Mouse (Mus musculus) cortical plate, adult 2 months (tissue): ENCODE measurements around the gene Pigl.

Source experiments
- CTCF ChIP-seq: fragments of 200-500 bp; IDR thresholded peaks from 2 replicates; pipeline ENCODE4 v1.5.1; 2011; ENCODE audit warnings: mild to moderate bottlenecking, control low read depth, low read length; ENCODE audit not compliant: insufficient read depth; ENCODE audit errors: extremely low read depth
- POLR2A ChIP-seq: fragments of 200-500 bp; IDR thresholded peaks from 2 replicates; pipeline ENCODE4 v1.6.1; 2011; ENCODE audit warnings: mild to moderate bottlenecking, low read length, control low read depth; ENCODE audit not compliant: insufficient read depth; ENCODE audit errors: extremely low read depth

DNA sequence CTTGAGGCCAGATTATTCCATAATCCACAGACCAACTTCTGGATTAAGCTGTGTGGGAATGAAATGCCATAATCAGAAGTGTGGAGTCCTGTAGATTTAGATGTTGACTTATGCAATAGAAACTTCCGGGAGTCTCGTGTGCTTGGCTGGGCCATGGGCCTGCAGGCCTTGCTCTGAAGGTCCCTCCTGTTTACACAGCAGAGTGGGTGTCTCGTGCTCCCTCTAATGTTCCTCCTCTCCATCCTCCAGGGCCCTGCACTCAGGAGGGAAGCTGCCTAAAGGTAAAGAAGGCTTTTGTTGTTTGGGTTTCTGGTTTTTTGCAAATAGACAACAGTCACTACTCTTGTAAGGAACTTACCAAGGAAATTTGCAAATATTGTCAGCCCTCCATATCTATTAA is 51.3 kb downstream of the Pigl start:
- TF ChIP-seq CTCF (no peak), POLR2A (no peak)
